Mouse (Mus musculus): ENCODE results near the gene Olfr1170. TPM values are rescaled to one million over a fixed set of nuclear protein-coding genes. Genes with fewer than 3 reads are reported as not detected.

Olfr1170 gene
- not detected in 2 replicates for polyA plus RNA-seq (2016; fragmentation: Nextera tagmentation; extraction: Ambion mirVana)

DNA sequence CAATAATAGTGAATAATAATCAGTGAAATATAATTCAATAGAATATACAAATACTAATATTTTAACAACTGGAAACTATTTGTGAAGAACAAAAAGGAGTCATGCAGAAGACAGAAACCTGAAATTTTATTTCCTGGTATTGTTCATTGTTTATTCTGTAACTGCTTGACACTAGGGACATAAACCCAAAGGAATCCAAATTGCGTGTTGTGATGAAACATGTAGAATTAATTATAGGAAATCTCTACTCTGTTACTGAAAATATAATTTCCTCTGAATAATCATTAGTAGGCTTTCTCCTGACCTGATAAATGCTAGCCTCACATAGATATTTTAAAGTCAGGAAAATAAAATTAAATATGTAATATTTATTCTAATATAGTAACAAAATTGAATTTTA lies at the start of gene Olfr1170:
Gene Olfr1170, minus strand, starts transcription at position 101 of the 400 bp plus-strand sequence.
- no peaks in the 10 kb centered on the region for H3K36me3 ChIP-seq
- H3K27me3 ChIP-seq = no peaks in the 10 kb centered on the region
- no peak within 1 kb of the TSS for H3K9ac ChIP-seq
- no peaks in the 10 kb centered on the region for H3K4me1 ChIP-seq
- H3K4me2 ChIP-seq (replicated peaks) = no peak within 1 kb of the TSS
- no peak for ATAC-seq (ENCODE audit: low FRiP score)
- WGBS = 81% methylated on average over 1 of the region's 1 CpGs
- no peaks in the 10 kb centered on the region for H3K9me3 ChIP-seq (replicated peaks)
- no peak within 1 kb of the TSS for H3K27ac ChIP-seq
- H3K4me3 ChIP-seq = no peak within 1 kb of the TSS

- WGBS = 90% methylated on average over 1 of the region's 1 CpGs
- no peak for ATAC-seq (ENCODE audit: low FRiP score)
- no peak overlapping the region for H3K4me2 ChIP-seq (replicated peaks)
These were observed 7.3 kb downstream of the Olfr1170 start for GRCm38 (mm10) chr2:88220784-88221183.

DNA sequence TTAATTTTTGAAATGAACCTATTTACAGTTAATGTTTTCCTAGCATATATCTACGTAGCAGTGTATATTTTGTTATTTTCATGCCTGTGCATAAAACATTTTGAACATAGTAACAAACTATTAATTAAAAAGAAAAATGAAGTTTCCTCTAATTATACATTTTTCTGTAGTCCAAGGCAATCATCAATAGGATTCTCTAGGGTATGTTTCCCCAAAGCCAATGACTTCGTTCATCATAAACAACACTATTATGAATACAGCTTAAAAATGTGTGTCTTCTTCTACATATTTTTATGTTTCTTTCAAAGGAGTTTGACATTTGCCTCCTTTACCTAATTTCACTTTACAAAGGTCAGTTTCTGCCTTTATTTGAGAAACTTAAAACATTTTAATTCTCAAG lies 46.6 kb downstream of the Olfr1170 start, which contains the start of gene Olfr1168:
Gene Olfr1168, plus strand, starts transcription at position 301 of the 400 bp plus-strand sequence.
- H3K27me3 ChIP-seq = no peaks in the 10 kb centered on the region
- H3K9me3 ChIP-seq (replicated peaks) = no peaks in the 10 kb centered on the region
- no peak for ATAC-seq (ENCODE audit: low FRiP score)
- H3K4me3 ChIP-seq = no peak within 1 kb of the TSS
- no peak within 1 kb of the TSS for H3K9ac ChIP-seq
- no peaks in the 10 kb centered on the region for H3K4me1 ChIP-seq
- no peaks in the 10 kb centered on the region for H3K36me3 ChIP-seq
- no peak within 1 kb of the TSS for H3K4me2 ChIP-seq (replicated peaks)
- H3K27ac ChIP-seq = no peak within 1 kb of the TSS
- WGBS = 93% methylated on average over 2 of the region's 2 CpGs

More at GRCm38 (mm10) chr2:88220784-88221183, 7.3 kb downstream of the Olfr1170 start:
- Histone ChIP-seq H3K4me3 (no peak overlapping the region), H3K4me1 (no peaks in the 10 kb centered on the region), H3K36me3 (no peaks in the 10 kb centered on the region), H3K27ac (no peak overlapping the region), H3K9ac (no peak overlapping the region), H3K27me3 (no peaks in the 10 kb centered on the region), H3K9me3 (replicated peaks) (no peaks in the 10 kb centered on the region)

Other genes with a start within 250 kb of the Olfr1170 start
- not detected in 2 replicates for gene Olfr1158, start 238.2 kb downstream of the Olfr1170 start, polyA plus RNA-seq (2016; fragmentation: Nextera tagmentation; extraction: Ambion mirVana)
- not detected in 2 replicates for gene Olfr1160, start 220.1 kb downstream of the Olfr1170 start, polyA plus RNA-seq (2016; fragmentation: Nextera tagmentation; extraction: Ambion mirVana)
- gene Olfr1161, start 205.6 kb downstream of the Olfr1170 start, polyA plus RNA-seq (2016; fragmentation: Nextera tagmentation; extraction: Ambion mirVana) = not detected in 2 replicates
- not detected in 2 replicates for gene Olfr73, start 190.6 kb downstream of the Olfr1170 start, polyA plus RNA-seq (2016; fragmentation: Nextera tagmentation; extraction: Ambion mirVana)
- not detected in 2 replicates for gene Olfr1162, start 177.2 kb downstream of the Olfr1170 start, polyA plus RNA-seq (2016; fragmentation: Nextera tagmentation; extraction: Ambion mirVana)
- not detected in 2 replicates for gene Olfr1163, start 156.5 kb downstream of the Olfr1170 start, polyA plus RNA-seq (2016; fragmentation: Nextera tagmentation; extraction: Ambion mirVana)
- gene Olfr1164, start 134.4 kb downstream of the Olfr1170 start, polyA plus RNA-seq (2016; fragmentation: Nextera tagmentation; extraction: Ambion mirVana) = not detected in 2 replicates
- gene Olfr1166, start 100.1 kb downstream of the Olfr1170 start, polyA plus RNA-seq (2016; fragmentation: Nextera tagmentation; extraction: Ambion mirVana) = not detected in 2 replicates
- not detected in 2 replicates for gene Olfr1167, start 73.1 kb downstream of the Olfr1170 start, polyA plus RNA-seq (2016; fragmentation: Nextera tagmentation; extraction: Ambion mirVana)
- gene Olfr1168, start 46.5 kb downstream of the Olfr1170 start, polyA plus RNA-seq (2016; fragmentation: Nextera tagmentation; extraction: Ambion mirVana) = not detected in 2 replicates
- gene Olfr1173, start 51.5 kb upstream of the Olfr1170 start, polyA plus RNA-seq (2016; fragmentation: Nextera tagmentation; extraction: Ambion mirVana) = not detected in 2 replicates
- not detected in 2 replicates for gene Olfr1174-ps, start 86.8 kb upstream of the Olfr1170 start, polyA plus RNA-seq (2016; fragmentation: Nextera tagmentation; extraction: Ambion mirVana)
- not detected in 2 replicates for gene Olfr1175-ps, start 98.9 kb upstream of the Olfr1170 start, polyA plus RNA-seq (2016; fragmentation: Nextera tagmentation; extraction: Ambion mirVana)
- not detected in 2 replicates for gene Olfr1176, start 108.4 kb upstream of the Olfr1170 start, polyA plus RNA-seq (2016; fragmentation: Nextera tagmentation; extraction: Ambion mirVana)
- gene Olfr1177-ps, start 118.2 kb upstream of the Olfr1170 start, polyA plus RNA-seq (2016; fragmentation: Nextera tagmentation; extraction: Ambion mirVana) = not detected in 2 replicates
- gene Olfr1178, start 158.7 kb upstream of the Olfr1170 start, polyA plus RNA-seq (2016; fragmentation: Nextera tagmentation; extraction: Ambion mirVana) = not detected in 2 replicates
- not detected in 2 replicates for gene Olfr1179, start 178.1 kb upstream of the Olfr1170 start, polyA plus RNA-seq (2016; fragmentation: Nextera tagmentation; extraction: Ambion mirVana)
- gene Olfr1180, start 190.8 kb upstream of the Olfr1170 start, polyA plus RNA-seq (2016; fragmentation: Nextera tagmentation; extraction: Ambion mirVana) = not detected in 2 replicates
- not detected in 2 replicates for gene Olfr1181, start 197.8 kb upstream of the Olfr1170 start, polyA plus RNA-seq (2016; fragmentation: Nextera tagmentation; extraction: Ambion mirVana)
- gene Gm13757, start 220.8 kb upstream of the Olfr1170 start, polyA plus RNA-seq (2016; fragmentation: Nextera tagmentation; extraction: Ambion mirVana) = not detected in 2 replicates
- not detected in 2 replicates for gene Olfr1183, start 226.5 kb upstream of the Olfr1170 start, polyA plus RNA-seq (2016; fragmentation: Nextera tagmentation; extraction: Ambion mirVana)

Data from hindbrain, embryonic 12.5 days (tissue).